Mouse (Mus musculus) limb, embryonic 14.5 days (tissue): ENCODE data around the gene Gbf1. TPM values are rescaled to one million over a fixed set of nuclear protein-coding genes. Genes with fewer than 3 reads are reported as not detected.

ENCODE experiments used
- ATAC-seq: fragments of 200-750 bp; cut with Nextera tagmentation; 2 replicates; pipeline ENCODE4 v1.8.0; 2017; ENCODE audit warnings: low read depth, moderate number of reproducible peaks, moderate TSS enrichment; ENCODE audit not compliant: low FRiP score
- DNase-seq: peaks from one replicate; pipeline ENCODE4 v3.0.0-alpha.2; 2015; ENCODE audit warnings: low spot score
- H3K27ac ChIP-seq: fragments of 300-500 bp; sonication (generic); replicated peaks from 2 replicates; pipeline ENCODE4 v1.5.1; 2014; ENCODE audit warnings: low read depth, mild to moderate bottlenecking, low read length, moderate library complexity, mixed read lengths
- H3K27me3 ChIP-seq: fragments of 300-500 bp; sonication (generic); 2 replicates; pipeline ENCODE4 v1.6.1; 2014; ENCODE audit warnings: low read length, mixed read lengths; ENCODE audit not compliant: control insufficient read depth, insufficient read depth
- H3K36me3 ChIP-seq: fragments of 300-500 bp; sonication (generic); 2 replicates; pipeline ENCODE4 v1.6.1; 2014; ENCODE audit warnings: mild to moderate bottlenecking, low read length, moderate library complexity, mixed read lengths; ENCODE audit not compliant: control insufficient read depth, insufficient read depth
- H3K4me1 ChIP-seq: fragments of 300-500 bp; sonication (generic); 2 replicates; pipeline ENCODE4 v1.6.1; 2014; ENCODE audit warnings: antibody characterized with exemption, low read length, mixed read lengths; ENCODE audit not compliant: control insufficient read depth, insufficient read depth
- H3K4me2 ChIP-seq: fragments of 300-500 bp; sonication (generic); replicated peaks from 2 replicates; pipeline ENCODE4 v1.6.1; 2014; ENCODE audit warnings: low read depth, mild to moderate bottlenecking, low read length, moderate library complexity; ENCODE audit not compliant: severe bottlenecking
- H3K4me3 ChIP-seq: fragments of 300-500 bp; sonication (generic); replicated peaks from 2 replicates; pipeline ENCODE4 v1.5.1; 2014; ENCODE audit warnings: low read length
- H3K9ac ChIP-seq: fragments of 300-500 bp; sonication (generic); 2 replicates; pipeline ENCODE4 v1.6.1; 2014; ENCODE audit warnings: mild to moderate bottlenecking, low read depth, low read length, moderate library complexity; ENCODE audit not compliant: severe bottlenecking
- H3K9me3 ChIP-seq: fragments of 300-500 bp; sonication (generic); 2 replicates; pipeline ENCODE4 v1.6.1; 2016; ENCODE audit warnings: low read length; ENCODE audit not compliant: control insufficient read depth
- POLR2A ChIP-seq: fragments of 200-500 bp; IDR thresholded peaks from 2 replicates; pipeline ENCODE4 v1.8.0; 2012; ENCODE audit warnings: inconsistent platforms, mild to moderate bottlenecking, moderate library complexity, borderline replicate concordance; ENCODE audit not compliant: insufficient read depth, insufficient read length; ENCODE audit errors: extremely low read depth
- WGBS: fragments of 180-500 bp; shearing (Covaris S2); extraction: QIAGEN DNeasy Blood & Tissue Kit; methylation state at CpG from one replicate; pipeline ENCODE4 v1.1.7; 2014; 5-methylcytosine and 5-hydroxymethylcytosine counted together
- polyA plus RNA-seq, 2 experiments: library from polyadenylated mRNA; depleted of rRNA in 1 of 2; stranded (reverse) in 1 of 2; unstranded in 1 of 2; fragments of >200 nt; fragmentation: Nextera tagmentation in 1 of 2; extraction: Ambion mirVana in 1 of 2; gene quantifications; 2 replicates each; pipeline versions ENCODE4 v1.2.1 to v1.2.3; 2012 to 2014

Gene Gbf1
- polyA plus RNA-seq, 2 experiments: 66.8 to 92.1 TPM

GRCm38 (mm10) chr19:46275307-46275706 lies 123.0 kb downstream of the Gbf1 start:
- no peak overlapping the region for H3K4me2 ChIP-seq
- H3K9ac ChIP-seq: no peak overlapping the region
- no peak overlapping the region for H3K4me3 ChIP-seq
- DNase-seq (no peak), ATAC-seq (no peak)
- TF ChIP-seq POLR2A: no peak
- no peaks in the 10 kb centered on the region for H3K27me3 ChIP-seq
- H3K9me3 ChIP-seq: no peaks in the 10 kb centered on the region; the same call in 1 of the 2 replicates
- H3K36me3 ChIP-seq: peaks cover 73% of the 10 kb centered on the region
- H3K27ac ChIP-seq: no peak overlapping the region
- H3K4me1 ChIP-seq: no peaks in the 10 kb centered on the region

GRCm38 (mm10) chr19:46282081-46282849 lies 130.0 kb downstream of the Gbf1 start:
- H3K4me2 ChIP-seq: no peak overlapping the region
- H3K9me3 ChIP-seq: no peaks in the 10 kb centered on the region
- no peaks in the 10 kb centered on the region for H3K27me3 ChIP-seq
- DNase-seq (no peak), ATAC-seq (no peak)
- no peak overlapping the region for H3K27ac ChIP-seq
- no peak for TF ChIP-seq POLR2A
- no peaks in the 10 kb centered on the region for H3K4me1 ChIP-seq
- 93% methylated on average over 11 of the region's 11 CpGs for WGBS
- no peak overlapping the region for H3K4me3 ChIP-seq
- H3K9ac ChIP-seq: no peak overlapping the region
- peaks cover 87% of the 10 kb centered on the region for H3K36me3 ChIP-seq

GRCm38 (mm10) chr19:46284686-46285085 lies 132.4 kb downstream of the Gbf1 start:
- Histone ChIP-seq H3K27me3 (no peaks in the 10 kb centered on the region), H3K4me2 (no peak overlapping the region), H3K27ac (no peak overlapping the region), H3K9me3 (no peaks in the 10 kb centered on the region), H3K4me3 (no peak overlapping the region), H3K36me3 (peaks cover 73% of the 10 kb centered on the region), H3K9ac (no peak overlapping the region), H3K4me1 (no peaks in the 10 kb centered on the region)
- WGBS: 93% methylated on average over 4 of the region's 4 CpGs
- no peak for TF ChIP-seq POLR2A
- no peak for ATAC-seq
- DNase-seq: no peak

GRCm38 (mm10) chr19:46285631-46286030 lies 133.3 kb downstream of the Gbf1 start:
- TF ChIP-seq POLR2A: no peak
- H3K4me1 ChIP-seq: no peaks in the 10 kb centered on the region
- H3K36me3 ChIP-seq: peaks cover 64% of the 10 kb centered on the region
- 83% methylated on average over 7 of the region's 7 CpGs for WGBS
- H3K9ac ChIP-seq: no peak overlapping the region
- H3K4me3 ChIP-seq: no peak overlapping the region
- H3K27ac ChIP-seq: no peak overlapping the region
- no peaks in the 10 kb centered on the region for H3K9me3 ChIP-seq
- H3K27me3 ChIP-seq: no peaks in the 10 kb centered on the region
- no peak for DNase-seq
- no peak for ATAC-seq
- no peak overlapping the region for H3K4me2 ChIP-seq

- no peaks in the 10 kb centered on the region for H3K4me1 ChIP-seq
- DNase-seq (no peak), ATAC-seq (no peak)
- no peak overlapping the region for H3K4me2 ChIP-seq
- TF ChIP-seq POLR2A: no peak
- H3K9ac ChIP-seq: no peak overlapping the region
- peaks cover 61% of the 10 kb centered on the region for H3K36me3 ChIP-seq
- H3K27ac ChIP-seq: no peak overlapping the region
- no peaks in the 10 kb centered on the region for H3K27me3 ChIP-seq
- 84% methylated on average over 6 of the region's 6 CpGs for WGBS
- no peaks in the 10 kb centered on the region for H3K9me3 ChIP-seq
- no peak overlapping the region for H3K4me3 ChIP-seq
Observed at GRCm38 (mm10) chr19:46286047-46286446, 133.7 kb downstream of the Gbf1 start.
